Mouse (Mus musculus): ENCODE measurements at regions not wholly inside any gene's neighbourhood (a gene's known extent, or its start where the extent isn't known, plus 50 kb on each side); places are given as distances from the start of the nearest gene placed in this dataset.

- TF ChIP-seq CTCF (conservative IDR thresholded peaks at IDR 0.05; ENCODE audit: low read length) (peak; percentile 22; the same call in 1 of the 2 replicates), POU5F1 (IDR thresholded peaks at IDR 0.05; ENCODE audit: borderline replicate concordance, low read length) (no peak)
Measured at GRCm38 (mm10) chr3:6675354-6675753, 55.1 kb upstream of the 1700008P02Rik start.
